Mouse (Mus musculus) ES-Bruce4 (cell line): ENCODE measurements at regions not wholly inside any gene's neighbourhood (a gene's known extent, or its start where the extent isn't known, plus 50 kb on each side); places are given as distances from the start of the nearest gene placed in this dataset.

Source experiments
- H3K27ac ChIP-seq: 2 replicates; pipeline ENCODE4 v1.5.1; 2012; ENCODE audit warnings: low read length, inconsistent platforms; ENCODE audit not compliant: insufficient read depth
- H3K27me3 ChIP-seq: 2 replicates; pipeline ENCODE4 v1.6.1; 2012; ENCODE audit warnings: mild to moderate bottlenecking, low read length, inconsistent platforms; ENCODE audit not compliant: control insufficient read depth, poor library complexity, insufficient read depth, severe bottlenecking
- H3K36me3 ChIP-seq: 2 replicates; pipeline ENCODE4 v1.6.1; 2012; ENCODE audit warnings: inconsistent platforms, mild to moderate bottlenecking, low read length, moderate library complexity; ENCODE audit not compliant: control insufficient read depth, poor library complexity, insufficient read depth, severe bottlenecking
- H3K4me1 ChIP-seq: one replicate; pipeline ENCODE4 v1.8.1; 2011; ENCODE audit warnings: low read length; ENCODE audit not compliant: control insufficient read depth, insufficient read depth
- H3K4me3 ChIP-seq: 2 replicates; pipeline ENCODE4 v1.5.1; 2011; ENCODE audit warnings: low read depth, mild to moderate bottlenecking, low read length
- H3K9ac ChIP-seq: 2 replicates; pipeline ENCODE4 v1.6.1; 2012; ENCODE audit warnings: low read depth, mild to moderate bottlenecking, inconsistent platforms; ENCODE audit not compliant: poor library complexity, severe bottlenecking
- H3K9me3 ChIP-seq: replicated peaks from 2 replicates; pipeline ENCODE4 v1.6.1; 2012; ENCODE audit warnings: mild to moderate bottlenecking, low read length, inconsistent platforms; ENCODE audit not compliant: control insufficient read depth, poor library complexity, insufficient read depth, severe bottlenecking
- CTCF ChIP-seq: IDR thresholded peaks from one replicate; pipeline ENCODE4 v1.8.1; 2011; ENCODE audit warnings: low read depth, low read length
- EP300 ChIP-seq: IDR thresholded peaks from 2 replicates; pipeline ENCODE4 v1.6.1; 2011; ENCODE audit warnings: low read depth, low read length; ENCODE audit not compliant: insufficient read depth
- POLR2A ChIP-seq: IDR thresholded peaks from one replicate; pipeline ENCODE4 v1.8.1; 2011; ENCODE audit warnings: low read length; ENCODE audit not compliant: insufficient read depth

DNA sequence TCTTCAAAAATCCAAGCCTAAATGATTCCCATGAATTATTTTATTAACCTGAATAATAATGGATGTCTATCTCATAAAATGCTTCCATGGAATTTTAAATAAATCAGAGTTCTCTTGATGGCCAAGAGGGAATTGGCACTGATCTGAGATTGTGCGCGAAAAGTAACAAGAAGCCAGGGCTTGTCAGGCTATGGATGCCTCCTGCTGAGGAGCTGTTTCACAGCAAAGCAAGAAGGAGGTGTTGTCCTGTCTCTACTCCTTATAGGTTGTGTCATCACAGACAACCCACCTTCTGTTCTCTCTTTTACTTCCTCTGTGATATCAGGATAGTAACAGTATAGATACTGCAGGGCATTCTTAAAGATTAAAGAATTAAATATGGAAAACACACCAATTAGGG is 226.8 kb downstream of the Pla2g4a start:
- H3K9me3 ChIP-seq = no peaks in the 10 kb centered on the region
- H3K27ac ChIP-seq = no peak overlapping the region
- H3K4me1 ChIP-seq = no peaks in the 10 kb centered on the region
- TF ChIP-seq CTCF = no peak
- H3K36me3 ChIP-seq = no peaks in the 10 kb centered on the region
- H3K27me3 ChIP-seq = no peaks in the 10 kb centered on the region
- no peak overlapping the region for H3K9ac ChIP-seq
- H3K4me3 ChIP-seq = no peak overlapping the region

DNA sequence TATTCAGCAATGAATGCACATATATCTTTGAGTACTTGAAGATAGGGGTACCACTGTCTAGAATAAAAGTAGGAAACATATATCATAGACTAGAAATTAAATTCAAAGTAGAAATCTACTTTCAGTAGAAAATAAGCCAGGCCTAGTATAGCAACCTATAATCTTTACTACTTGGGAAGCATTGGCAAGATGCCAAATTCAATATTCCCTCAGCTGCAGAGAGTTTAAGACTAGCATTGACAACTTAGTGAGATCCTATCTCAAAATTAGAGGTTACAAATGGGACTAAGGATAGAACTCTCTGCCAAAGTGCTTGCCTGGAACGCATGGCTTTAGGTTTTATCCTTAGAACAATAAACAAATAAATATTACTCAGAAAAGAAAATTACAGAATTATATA is 245.9 kb downstream of the Pla2g4a start:
- Histone ChIP-seq H3K27ac (no peak overlapping the region), H3K36me3 (no peaks in the 10 kb centered on the region), H3K4me3 (no peak overlapping the region), H3K27me3 (no peaks in the 10 kb centered on the region), H3K4me1 (no peaks in the 10 kb centered on the region), H3K9me3 (no peaks in the 10 kb centered on the region), H3K9ac (no peak overlapping the region)
- TF ChIP-seq EP300 (no peak), CTCF (no peak), POLR2A (no peak)

DNA sequence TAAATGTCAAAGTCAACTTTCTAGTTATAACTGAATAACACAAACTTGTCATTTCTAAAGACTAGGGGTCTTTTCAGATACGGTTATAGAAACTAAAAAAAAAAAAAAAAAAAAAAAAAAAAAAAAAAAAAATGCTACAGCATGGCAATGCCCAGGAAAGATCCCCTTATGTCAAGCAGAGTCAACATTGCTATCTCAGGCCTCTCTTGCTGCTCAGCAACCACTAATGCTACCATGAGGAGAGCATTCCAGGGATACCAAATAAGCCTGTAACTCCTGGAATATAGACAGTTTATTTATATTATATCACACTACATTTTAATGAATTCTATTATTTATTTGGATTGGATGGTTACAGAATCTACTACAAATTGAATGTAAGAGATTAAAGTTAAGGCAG is 248.8 kb downstream of the Pla2g4a start:
- H3K27ac ChIP-seq = no peak overlapping the region
- TF ChIP-seq EP300 (no peak), CTCF (no peak), POLR2A (no peak)
- H3K36me3 ChIP-seq = no peaks in the 10 kb centered on the region
- H3K4me3 ChIP-seq = no peak overlapping the region
- H3K9ac ChIP-seq = no peak overlapping the region
- H3K4me1 ChIP-seq = no peaks in the 10 kb centered on the region
- H3K27me3 ChIP-seq = no peaks in the 10 kb centered on the region
- H3K9me3 ChIP-seq = no peaks in the 10 kb centered on the region

DNA sequence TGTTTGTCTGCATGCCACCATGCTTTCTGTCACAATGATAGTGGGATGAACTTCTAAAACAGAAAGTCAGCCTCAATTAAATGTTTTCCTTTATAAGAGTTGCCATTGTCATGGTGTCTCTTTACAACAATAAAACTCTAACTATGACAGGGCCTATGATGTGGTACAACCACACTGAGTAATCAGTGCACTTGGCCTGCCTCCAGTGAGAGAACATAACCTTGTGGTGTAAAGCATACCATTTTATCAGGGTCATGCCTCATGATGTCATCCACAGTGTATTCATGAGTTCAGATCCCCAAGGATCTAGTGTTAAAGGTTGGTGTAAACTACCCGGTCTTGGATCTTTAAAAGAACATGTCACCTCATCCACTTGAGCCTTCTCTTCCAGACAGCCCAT is 255.9 kb downstream of the Pla2g4a start:
- Histone ChIP-seq H3K36me3 (no peaks in the 10 kb centered on the region), H3K9me3 (no peaks in the 10 kb centered on the region), H3K27me3 (no peaks in the 10 kb centered on the region), H3K9ac (no peak overlapping the region), H3K4me1 (no peaks in the 10 kb centered on the region), H3K4me3 (no peak overlapping the region), H3K27ac (no peak overlapping the region)
- TF ChIP-seq EP300 (no peak), POLR2A (no peak), CTCF (no peak)

DNA sequence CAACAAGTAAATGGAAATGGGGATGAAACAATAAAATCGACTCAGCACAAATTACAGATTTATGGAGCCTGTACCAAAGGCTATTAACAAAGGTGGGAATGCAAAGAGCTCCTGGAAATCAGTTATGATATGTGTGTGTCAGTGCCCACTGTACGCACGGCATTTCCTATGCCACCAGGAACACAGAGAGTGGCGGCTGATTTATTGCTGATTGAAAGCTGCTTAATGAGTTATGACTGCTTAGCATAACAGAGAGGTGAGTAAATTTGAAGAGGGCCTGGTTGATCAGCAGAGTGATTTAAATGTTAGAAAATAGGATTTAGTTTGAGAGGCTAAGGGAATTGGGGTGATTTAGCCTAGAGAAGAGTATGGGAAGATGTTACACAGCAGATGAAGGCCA is 261.7 kb downstream of the Pla2g4a start:
- no peaks in the 10 kb centered on the region for H3K27me3 ChIP-seq
- H3K9ac ChIP-seq = no peak overlapping the region
- no peak overlapping the region for H3K27ac ChIP-seq
- no peak overlapping the region for H3K4me3 ChIP-seq
- no peaks in the 10 kb centered on the region for H3K36me3 ChIP-seq
- H3K9me3 ChIP-seq = no peaks in the 10 kb centered on the region
- no peak for TF ChIP-seq EP300
- no peaks in the 10 kb centered on the region for H3K4me1 ChIP-seq

DNA sequence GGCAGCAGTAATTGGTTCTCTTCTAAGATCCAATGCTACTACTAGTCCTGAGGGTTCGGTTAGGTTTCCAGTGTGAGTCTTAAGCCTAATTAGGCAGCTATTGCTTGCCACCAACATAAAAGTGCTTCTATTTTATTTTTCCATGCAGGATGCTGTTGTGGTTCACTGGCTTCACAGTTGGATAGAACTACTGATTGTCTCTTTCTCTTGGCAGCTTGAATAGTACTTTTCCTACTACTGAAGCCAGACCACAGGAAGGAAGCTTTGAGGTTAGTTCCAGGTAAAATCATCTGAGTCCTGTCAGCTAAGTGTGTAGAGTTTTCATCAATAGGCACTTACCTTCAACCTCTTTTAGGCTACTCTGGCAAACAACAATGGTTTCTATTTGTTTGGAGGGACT is 286.9 kb downstream of the Pla2g4a start:
- Histone ChIP-seq H3K27me3 (no peaks in the 10 kb centered on the region), H3K4me3 (no peak overlapping the region)

DNA sequence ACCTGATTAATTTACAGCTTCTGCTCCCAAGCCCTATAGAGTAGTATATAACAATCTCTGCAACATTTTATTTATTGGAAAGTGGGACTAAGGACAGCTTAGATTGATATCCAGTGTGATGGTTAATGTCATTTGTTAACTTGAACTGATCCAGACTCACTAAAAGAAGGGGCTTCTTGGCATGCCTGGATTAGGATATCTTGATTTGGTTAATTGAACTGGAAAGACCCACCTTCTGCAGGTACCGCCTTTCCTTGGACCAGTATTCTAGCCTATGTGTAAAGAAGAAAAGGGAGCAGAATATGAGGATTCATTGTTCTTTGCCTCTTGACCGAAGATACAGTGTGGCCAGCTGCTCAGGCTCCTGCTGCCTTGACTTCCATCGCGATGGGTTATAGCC is 288.5 kb downstream of the Pla2g4a start:
- H3K4me1 ChIP-seq = no peaks in the 10 kb centered on the region
- H3K9ac ChIP-seq = no peak overlapping the region
- TF ChIP-seq POLR2A (no peak), CTCF (no peak), EP300 (no peak)
- H3K9me3 ChIP-seq = no peaks in the 10 kb centered on the region
- H3K27me3 ChIP-seq = no peaks in the 10 kb centered on the region
- H3K27ac ChIP-seq = no peak overlapping the region
- no peak overlapping the region for H3K4me3 ChIP-seq
- H3K36me3 ChIP-seq = no peaks in the 10 kb centered on the region

More for the DNA sequence above, 286.9 kb downstream of the Pla2g4a start:
- Histone ChIP-seq H3K9ac (no peak overlapping the region), H3K9me3 (no peaks in the 10 kb centered on the region), H3K36me3 (no peaks in the 10 kb centered on the region), H3K27ac (no peak overlapping the region), H3K4me1 (no peaks in the 10 kb centered on the region)
- TF ChIP-seq CTCF = no peak
- TF ChIP-seq EP300 = no peak
- TF ChIP-seq POLR2A = no peak
